Mouse (Mus musculus): ENCODE data around the gene Pram1.
"Not testable (repeated sequence)": the region's sequence is repeated elsewhere in the genome, so short reads cannot be mapped to it uniquely, and the experiment has no call there.

Gene Pram1

DNA sequence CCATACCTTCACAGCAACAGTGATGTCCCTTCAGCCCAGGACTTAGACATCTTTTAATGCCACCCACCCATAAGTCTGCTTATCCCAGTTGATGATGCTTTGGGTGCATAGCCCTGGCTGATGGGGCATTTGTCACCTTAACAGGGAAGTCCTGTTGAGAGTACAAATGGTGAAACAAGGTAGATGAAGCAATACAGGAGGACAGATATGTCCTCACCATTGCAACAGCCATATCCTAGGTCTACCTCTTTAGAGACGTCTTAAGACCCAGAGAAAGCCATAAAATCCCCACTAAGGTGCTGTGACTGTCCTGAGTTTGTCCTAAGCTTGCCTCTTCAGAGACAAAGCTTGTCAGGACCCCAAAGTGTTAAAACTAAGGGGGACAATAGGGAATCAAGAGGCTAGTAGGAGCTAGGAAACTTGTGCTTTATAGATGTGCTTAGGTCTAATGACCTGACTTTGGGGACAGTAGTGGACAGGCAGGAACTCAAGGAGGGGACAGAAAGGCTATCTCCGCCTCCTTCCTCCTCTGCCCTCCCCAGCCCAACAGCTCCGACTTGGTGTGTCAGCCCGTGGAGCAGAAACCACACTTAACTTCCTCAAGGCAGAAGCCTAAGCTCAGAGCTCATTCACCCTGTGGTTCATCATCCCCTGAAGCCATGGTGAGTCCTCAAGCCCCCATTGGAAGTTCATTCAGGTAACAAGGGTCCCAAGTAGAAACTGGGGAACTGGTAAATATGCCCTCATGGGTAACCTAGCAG, at the start of gene Pram1:
Pram1 (plus strand) TSS at position 541 of the 761 bp plus-strand sequence.
- DNase-seq (ENCODE audit: extremely low spot score, low spot score), result no peak

GRCm38 (mm10) chr17:33597271-33597670, 40.6 kb upstream of the Pram1 start:
- no peak for DNase-seq (ENCODE audit: extremely low spot score, low spot score)

GRCm38 (mm10) chr17:33598506-33598905, 39.4 kb upstream of the Pram1 start:
- no peak for DNase-seq (ENCODE audit: extremely low spot score, low spot score)

GRCm38 (mm10) chr17:33599836-33600475, 37.9 kb upstream of the Pram1 start:
- no peak for DNase-seq (ENCODE audit: extremely low spot score, low spot score)

- no peak for DNase-seq (ENCODE audit: extremely low spot score, low spot score)
Observed at GRCm38 (mm10) chr17:33600831-33601230, 37.0 kb upstream of the Pram1 start.

- DNase-seq (ENCODE audit: extremely low spot score, low spot score), result no peak
Observed at GRCm38 (mm10) chr17:33601947-33602346, 35.9 kb upstream of the Pram1 start.

GRCm38 (mm10) chr17:33607273-33607672, 30.6 kb upstream of the Pram1 start:
- no peak for DNase-seq (ENCODE audit: extremely low spot score, low spot score)

DNA sequence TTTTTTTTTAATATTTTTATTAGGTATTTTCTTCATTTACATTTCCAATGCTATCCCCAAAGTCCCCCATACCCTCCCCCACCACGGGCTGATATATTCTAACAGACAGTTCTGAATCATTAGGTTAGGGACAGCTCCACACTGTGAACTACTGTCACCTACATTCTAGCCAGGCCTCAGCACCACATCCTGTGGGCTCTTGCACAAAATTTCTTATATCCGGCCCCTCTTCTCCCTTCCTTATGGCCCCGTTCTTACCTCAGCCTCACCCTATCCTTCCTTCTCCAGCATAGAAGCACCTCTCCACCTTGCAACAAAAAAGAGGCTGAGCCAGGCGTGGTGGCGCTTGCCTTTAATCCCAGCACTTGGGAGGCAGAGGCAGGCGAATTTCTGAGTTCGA, 27.3 kb upstream of the Pram1 start:
- no peak for DNase-seq (ENCODE audit: extremely low spot score, low spot score)

DNA sequence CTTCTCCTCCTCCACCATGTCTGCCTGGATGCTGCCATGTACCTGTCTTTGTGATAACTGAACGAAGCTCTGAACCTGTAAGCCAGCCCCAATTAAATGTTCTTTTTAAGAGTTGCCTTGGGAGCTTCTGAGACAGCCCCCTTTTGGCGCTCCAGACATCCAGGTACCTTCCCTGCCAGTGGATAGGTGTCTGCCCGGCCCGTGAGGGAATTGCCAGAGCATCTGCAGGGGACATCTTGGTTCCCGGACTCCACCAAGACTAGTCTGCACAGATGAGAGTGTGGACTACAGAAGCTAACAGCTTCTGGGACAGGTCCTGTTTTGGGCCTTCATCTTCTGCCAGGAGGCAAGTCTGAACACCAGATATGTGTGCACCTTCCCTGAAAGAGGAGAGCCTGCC, 24.1 kb upstream of the Pram1 start:
- DNase-seq (ENCODE audit: extremely low spot score, low spot score), result not testable (repeated sequence)

DNA sequence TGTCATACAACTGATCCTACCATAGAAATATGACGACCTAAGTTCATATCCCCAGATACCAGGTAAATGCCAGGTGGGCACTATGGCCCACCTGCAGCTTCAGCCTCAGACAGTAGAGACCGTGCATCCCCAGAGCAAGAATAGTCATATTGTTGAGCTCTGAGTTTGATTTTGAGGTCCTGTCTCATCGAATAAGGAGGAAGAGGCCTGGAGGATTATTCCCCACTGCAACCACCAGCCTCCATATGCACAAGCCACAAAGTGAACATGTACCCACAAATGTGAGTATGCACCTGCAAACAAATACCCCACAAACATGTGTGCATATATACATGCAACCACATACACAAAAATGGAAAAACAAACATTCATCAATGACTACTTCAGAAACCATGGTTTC, 10.6 kb upstream of the Pram1 start:
- DNase-seq (ENCODE audit: extremely low spot score, low spot score), result no peak

- DNase-seq (ENCODE audit: extremely low spot score, low spot score), result peak; percentile 90
Observed at GRCm38 (mm10) chr17:33628621-33629486, 9.0 kb upstream of the Pram1 start, which contains the start of gene Zfp414. Gene Zfp414, plus strand, starts transcription at chr17:33629090.

DNA sequence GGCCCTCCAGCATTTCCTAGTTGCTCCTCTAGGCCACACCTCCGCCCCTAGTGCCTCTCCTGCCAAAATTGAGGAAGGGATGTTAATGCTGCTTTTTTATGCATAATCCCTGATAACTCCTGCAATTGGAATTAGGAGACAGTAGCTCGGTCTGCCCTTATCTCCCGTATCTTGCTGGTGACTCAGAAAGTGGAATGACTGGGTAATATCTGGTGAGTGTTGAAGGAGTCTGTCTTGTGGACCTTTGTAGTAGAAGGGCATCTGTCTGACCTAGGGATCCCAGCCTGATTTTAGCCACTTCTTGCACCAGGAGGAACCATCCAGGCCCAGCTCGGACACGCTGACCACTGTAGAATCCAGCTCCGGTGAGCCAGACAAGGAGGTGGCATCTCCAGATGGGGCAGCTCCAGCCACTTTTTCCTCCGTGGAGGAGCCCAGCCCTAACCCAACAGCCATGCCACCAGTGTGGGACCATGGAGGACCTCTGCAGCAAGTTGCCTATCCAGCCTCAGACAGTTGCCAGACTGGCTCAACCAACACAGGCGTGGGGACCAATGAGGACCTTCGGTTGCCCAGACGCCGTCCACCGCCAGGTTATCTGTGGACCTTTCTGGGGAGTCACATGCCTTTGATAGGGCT, 8.2 kb upstream of the Pram1 start:
- DNase-seq (ENCODE audit: extremely low spot score, low spot score), result no peak

DNA sequence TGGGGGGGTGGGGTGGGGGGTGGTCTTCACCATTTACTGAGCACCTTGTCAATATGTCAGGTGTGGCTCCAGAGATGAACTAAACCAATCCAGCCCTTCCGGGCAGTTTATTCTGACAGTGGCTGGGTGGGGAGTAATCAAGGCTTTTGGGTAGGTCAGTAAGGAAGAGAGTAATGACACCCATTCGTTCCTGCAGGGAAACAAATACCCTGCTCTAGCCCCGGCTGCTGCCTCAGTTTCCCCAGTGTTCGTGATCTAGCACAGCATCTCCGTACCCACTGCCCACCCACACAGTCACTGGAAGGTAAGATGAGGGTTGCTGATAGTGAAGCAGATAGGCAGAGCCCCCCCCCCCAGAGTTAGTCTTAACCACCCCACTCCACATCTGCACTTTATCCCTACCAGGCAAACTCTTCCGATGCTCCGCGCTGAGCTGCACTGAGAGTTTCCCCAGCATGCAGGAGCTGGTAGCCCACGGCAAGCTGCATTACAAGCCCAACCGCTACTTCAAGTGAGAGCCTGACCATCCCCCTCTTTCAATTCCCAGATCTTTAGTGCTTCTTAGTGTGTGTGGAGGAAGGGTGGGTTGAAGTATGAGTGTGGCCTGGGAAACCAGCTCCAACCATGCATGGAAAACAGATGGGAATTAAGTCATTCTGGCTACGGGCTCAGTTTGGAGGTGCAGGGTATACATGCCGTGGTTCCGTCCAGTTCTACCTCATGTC, 7.5 kb upstream of the Pram1 start:
- DNase-seq (ENCODE audit: extremely low spot score, low spot score), result no peak

GRCm38 (mm10) chr17:33631236-33631635, 6.6 kb upstream of the Pram1 start:
- DNase-seq (ENCODE audit: extremely low spot score, low spot score), result no peak

GRCm38 (mm10) chr17:33631796-33632195, 6.1 kb upstream of the Pram1 start:
- no peak for DNase-seq (ENCODE audit: extremely low spot score, low spot score)

DNA sequence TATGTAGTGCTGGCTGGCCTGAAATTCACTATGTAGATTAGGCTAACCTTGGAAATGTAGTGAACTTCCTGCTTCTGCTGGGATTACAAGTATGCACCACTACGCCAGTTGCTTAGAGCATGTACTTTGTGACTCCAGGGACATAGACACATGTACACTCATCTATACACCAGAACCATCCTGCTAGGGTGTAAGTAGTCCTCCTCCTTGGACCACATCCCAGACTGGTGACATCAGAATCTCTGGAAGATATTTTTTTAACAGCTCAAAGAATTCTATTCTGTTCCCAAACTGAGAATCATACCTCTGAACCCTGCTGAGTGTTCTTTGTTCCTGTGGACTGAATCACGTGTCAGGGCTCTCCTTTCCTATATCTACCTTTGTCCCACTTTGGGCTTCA, 818 bp upstream of the Pram1 start:
- no peak for DNase-seq (ENCODE audit: extremely low spot score, low spot score)

GRCm38 (mm10) chr17:33639743-33640142, 1.9 kb downstream of the Pram1 start:
- DNase-seq (ENCODE audit: extremely low spot score, low spot score), result no peak

- DNase-seq (ENCODE audit: extremely low spot score, low spot score), result no peak
Observed at GRCm38 (mm10) chr17:33644068-33644467, 6.2 kb downstream of the Pram1 start.

GRCm38 (mm10) chr17:33645073-33645472, 7.2 kb downstream of the Pram1 start:
- no peak for DNase-seq (ENCODE audit: extremely low spot score, low spot score)

GRCm38 (mm10) chr17:33649781-33650475, 12.1 kb downstream of the Pram1 start:
- no peak for DNase-seq (ENCODE audit: extremely low spot score, low spot score)
